In genomic region chr11:118831730-118832129, GRCm38 (mm10) we compare ENCODE assay signal across 23 mouse cellular contexts.
DNase-seq lines count a peak whose midpoint lies in the region; ATAC-seq and TF ChIP-seq lines count a peak whose summit lies in the region.
"Had no signal": no experiment of that assay in that cellular context is flagged by ENCODE, and none has a peak within 500 bp of the region (broad histone marks: within the 10 kb centered on the region; RNA-seq: fewer than 3 reads in every experiment).

No protein-coding gene starts in this region.

- DNase-seq in embryonic facial prominence, embryonic 10.5 days (ENCODE audit: low spot score), result no peak
- no peak for DNase-seq in layer of hippocampus, adult 2 months (ENCODE audit: low spot score in 2 of 2)
- DNase-seq in layer of hippocampus, adult 9-10 months (ENCODE audit: low spot score), result no peak
- DNase-seq in cerebellum, adult 18-20 months, result peak; percentile 72 to 75
- peak; percentile 75 to 77 for DNase-seq in cerebellum, postnatal 25 days
- no peak for DNase-seq in lung, postnatal 4 days
- DNase-seq in layer of hippocampus, adult 18-20 months (ENCODE audit: low spot score in 2 of 2), result no peak
- DNase-seq: adrenal gland, postnatal 14 days; forebrain, postnatal 0 days; heart, adult 18-20 months; heart, postnatal 4 days; kidney, adult 2 months; kidney, postnatal 25 days; liver; thymus, postnatal 4 days had no signal

- 64% methylated on average over 7 of the region's 7 CpGs for WGBS in embryonic facial prominence, embryonic 13.5 days
- WGBS in embryonic facial prominence, embryonic 10.5 days, result 69% methylated on average over 7 of the region's 7 CpGs

- no peak overlapping the region for H3K4me3 ChIP-seq in embryonic facial prominence, embryonic 13.5 days
- no peak overlapping the region for H3K4me3 ChIP-seq in embryonic facial prominence, embryonic 10.5 days
- no peak overlapping the region for H3K4me3 ChIP-seq in layer of hippocampus, adult 2 months
- H3K4me3 ChIP-seq: heart, embryonic 15.5 days; hindbrain, embryonic 15.5 days; midbrain, embryonic 13.5 days had no signal

- TF ChIP-seq CTCF in layer of hippocampus, adult 2 months (conservative IDR thresholded peaks at IDR 0.05), result peak; percentile 47; the same call in 1 of the 2 replicates

- H3K9me3 ChIP-seq in embryonic facial prominence, embryonic 13.5 days, result no peaks in the 10 kb centered on the region
- H3K9me3 ChIP-seq in embryonic facial prominence, embryonic 10.5 days, result 0 out of 2 replicates have a peak, but pooled peaks cover 4% of the 10 kb centered on the region
- H3K9me3 ChIP-seq: heart, embryonic 15.5 days; hindbrain, embryonic 15.5 days; midbrain, embryonic 13.5 days had no signal

- H3K9ac ChIP-seq in embryonic facial prominence, embryonic 13.5 days, result 0 out of 2 replicates have a peak overlapping the region, but pooled peaks have one; percentile 16
- H3K9ac ChIP-seq: forebrain, postnatal 0 days; heart, embryonic 15.5 days; hindbrain, embryonic 15.5 days; midbrain, embryonic 13.5 days had no signal

- no peak overlapping the region for H3K27ac ChIP-seq in embryonic facial prominence, embryonic 13.5 days
- no peak overlapping the region for H3K27ac ChIP-seq in embryonic facial prominence, embryonic 10.5 days (replicated peaks)
- peak overlapping the region; percentile 76 for H3K27ac ChIP-seq in layer of hippocampus, adult 2 months
- H3K27ac ChIP-seq: heart, embryonic 15.5 days; hindbrain, embryonic 15.5 days; midbrain, embryonic 13.5 days had no signal

- no peaks in the 10 kb centered on the region; the same call in 1 of the 2 replicates for H3K27me3 ChIP-seq in embryonic facial prominence, embryonic 13.5 days
- no peaks in the 10 kb centered on the region for H3K27me3 ChIP-seq in embryonic facial prominence, embryonic 10.5 days (replicated peaks; ENCODE audit: low read depth, poor library complexity, severe bottlenecking)
- H3K27me3 ChIP-seq: hindbrain, embryonic 15.5 days; midbrain, embryonic 13.5 days had no signal

- ATAC-seq in embryonic facial prominence, embryonic 13.5 days (ENCODE audit: insufficient number of reproducible peaks, insufficient read depth, low FRiP score, low TSS enrichment, low read depth), result no peak
- ATAC-seq: activated CD4-positive, CD25-positive, alpha-beta regulatory T cell, adult 4 months; CD4-positive, CD25-positive, alpha-beta regulatory T cell, adult 4 months; forebrain, postnatal 0 days; lung, postnatal 0 days; midbrain, embryonic 13.5 days had no signal

- H3K4me2 ChIP-seq in embryonic facial prominence, embryonic 13.5 days, result no peak overlapping the region
- H3K4me2 ChIP-seq: heart, embryonic 15.5 days; hindbrain, embryonic 15.5 days; midbrain, embryonic 13.5 days had no signal

- H3K4me1 ChIP-seq in embryonic facial prominence, embryonic 13.5 days, result no peaks in the 10 kb centered on the region
- peaks cover 11% of the 10 kb centered on the region for H3K4me1 ChIP-seq in embryonic facial prominence, embryonic 10.5 days
- H3K4me1 ChIP-seq: heart, embryonic 15.5 days had no signal

- H3K36me3 ChIP-seq in embryonic facial prominence, embryonic 13.5 days, result no peaks in the 10 kb centered on the region
- H3K36me3 ChIP-seq in embryonic facial prominence, embryonic 10.5 days (replicated peaks), result no peaks in the 10 kb centered on the region
- H3K36me3 ChIP-seq: G1E; heart, embryonic 15.5 days; hindbrain, embryonic 15.5 days; midbrain, embryonic 13.5 days had no signal

Comparison
In these comparisons a context has a peak if more than half of its experiments do, and no peak if none do; other contexts are left out.
1. DNase-seq: peak in cerebellum, adult 18-20 months (2 of 2) and cerebellum, postnatal 25 days (2 of 2); none in embryonic facial prominence, embryonic 10.5 days (single experiment), layer of hippocampus, adult 2 months (0 of 2), layer of hippocampus, adult 9-10 months (single experiment), lung, postnatal 4 days (0 of 2) and layer of hippocampus, adult 18-20 months (0 of 2).